Mouse (Mus musculus): ENCODE data around the gene Rab3ip. TPM values are rescaled to one million over a fixed set of nuclear protein-coding genes. Genes with fewer than 3 reads are reported as not detected.

Gene Rab3ip
- polyA plus RNA-seq, 1 experiment from 2014 or later = 141 TPM

- H3K27me3 ChIP-seq (ENCODE audit: insufficient read depth, low read length) = no peaks in the 10 kb centered on the region
- H3K27ac ChIP-seq (ENCODE audit: low read length) = no peak overlapping the region
- H3K4me2 ChIP-seq (replicated peaks; ENCODE audit: low read depth, low read length) = no peak overlapping the region
- H3K36me3 ChIP-seq (ENCODE audit: insufficient read depth, low read length) = no peaks in the 10 kb centered on the region
- no peaks in the 10 kb centered on the region for H3K9me3 ChIP-seq (ENCODE audit: low read length)
- ATAC-seq (ENCODE audit: low FRiP score, low TSS enrichment) = no peak
- H3K4me3 ChIP-seq (ENCODE audit: low read length) = no peak overlapping the region
- H3K9ac ChIP-seq (replicated peaks; ENCODE audit: low read length) = no peak overlapping the region
- H3K4me1 ChIP-seq (ENCODE audit: insufficient read depth, low read length) = 0 out of 2 replicates have a peak, but pooled peaks cover 12% of the 10 kb centered on the region
- 78% methylated on average over 11 of the region's 11 CpGs for WGBS
Observed at GRCm38 (mm10) chr10:116964084-116964483, 13.5 kb upstream of the Rab3ip start.

GRCm38 (mm10) chr10:116962803-116963202, 12.2 kb upstream of the Rab3ip start:
- H3K27me3 ChIP-seq (ENCODE audit: insufficient read depth, low read length) = no peaks in the 10 kb centered on the region
- H3K9ac ChIP-seq (replicated peaks; ENCODE audit: low read length) = no peak overlapping the region
- no peak overlapping the region for H3K27ac ChIP-seq (ENCODE audit: low read length)
- 60% methylated on average over 17 of the region's 17 CpGs for WGBS
- no peaks in the 10 kb centered on the region for H3K36me3 ChIP-seq (ENCODE audit: insufficient read depth, low read length)
- no peak overlapping the region for H3K4me3 ChIP-seq (ENCODE audit: low read length)
- H3K4me1 ChIP-seq (ENCODE audit: insufficient read depth, low read length) = peaks cover 17% of the 10 kb centered on the region; the same call in 1 of the 2 replicates
- H3K4me2 ChIP-seq (replicated peaks; ENCODE audit: low read depth, low read length) = no peak overlapping the region
- ATAC-seq (ENCODE audit: low FRiP score, low TSS enrichment) = no peak
- no peaks in the 10 kb centered on the region for H3K9me3 ChIP-seq (ENCODE audit: low read length)

DNA sequence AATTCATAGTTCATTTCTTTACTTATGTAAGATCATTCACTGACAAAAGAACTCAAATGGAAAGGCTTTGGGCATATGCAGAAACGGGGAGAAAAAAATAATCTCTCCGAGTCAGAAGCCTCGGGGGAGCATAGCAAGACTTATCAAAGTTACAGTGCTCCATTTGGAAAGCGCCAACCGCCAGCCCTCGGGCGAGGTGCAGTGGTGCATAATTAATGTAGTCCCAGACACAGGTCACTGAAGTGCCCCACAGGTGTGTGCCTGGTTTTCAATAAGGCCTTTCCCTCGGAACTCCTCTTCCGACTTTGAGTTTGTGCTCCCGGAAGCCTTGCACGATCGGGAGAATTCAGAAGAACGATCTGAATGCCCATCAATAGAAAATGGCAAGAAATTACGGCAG, 11.6 kb upstream of the Rab3ip start:
- H3K4me3 ChIP-seq (ENCODE audit: low read length) = no peak overlapping the region
- H3K9ac ChIP-seq (replicated peaks; ENCODE audit: low read length) = no peak overlapping the region
- ATAC-seq (ENCODE audit: low FRiP score, low TSS enrichment) = no peak
- H3K36me3 ChIP-seq (ENCODE audit: insufficient read depth, low read length) = no peaks in the 10 kb centered on the region
- no peak overlapping the region for H3K27ac ChIP-seq (ENCODE audit: low read length)
- no peak overlapping the region for H3K4me2 ChIP-seq (replicated peaks; ENCODE audit: low read depth, low read length)
- 64% methylated on average over 14 of the region's 14 CpGs for WGBS
- H3K9me3 ChIP-seq (ENCODE audit: low read length) = no peaks in the 10 kb centered on the region
- H3K4me1 ChIP-seq (ENCODE audit: insufficient read depth, low read length) = peaks cover 21% of the 10 kb centered on the region
- no peaks in the 10 kb centered on the region for H3K27me3 ChIP-seq (ENCODE audit: insufficient read depth, low read length)

- peaks cover 18% of the 10 kb centered on the region for H3K4me1 ChIP-seq (ENCODE audit: insufficient read depth, low read length)
- 5% methylated on average over 5 of the region's 5 CpGs for WGBS
- peaks cover 4% of the 10 kb centered on the region; the same call in 1 of the 2 replicates for H3K9me3 ChIP-seq (ENCODE audit: low read length)
- H3K36me3 ChIP-seq (ENCODE audit: insufficient read depth, low read length) = no peaks in the 10 kb centered on the region
- no peak overlapping the region for H3K4me2 ChIP-seq (replicated peaks; ENCODE audit: low read depth, low read length)
- H3K4me3 ChIP-seq (ENCODE audit: low read length) = no peak overlapping the region
- ATAC-seq (ENCODE audit: low FRiP score, low TSS enrichment) = peak; percentile 83
- no peak overlapping the region for H3K9ac ChIP-seq (replicated peaks; ENCODE audit: low read length)
- H3K27ac ChIP-seq (ENCODE audit: low read length) = peak overlapping the region; percentile 82
- H3K27me3 ChIP-seq (ENCODE audit: insufficient read depth, low read length) = no peaks in the 10 kb centered on the region
Observed at GRCm38 (mm10) chr10:116957867-116958551, 7.4 kb upstream of the Rab3ip start.

DNA sequence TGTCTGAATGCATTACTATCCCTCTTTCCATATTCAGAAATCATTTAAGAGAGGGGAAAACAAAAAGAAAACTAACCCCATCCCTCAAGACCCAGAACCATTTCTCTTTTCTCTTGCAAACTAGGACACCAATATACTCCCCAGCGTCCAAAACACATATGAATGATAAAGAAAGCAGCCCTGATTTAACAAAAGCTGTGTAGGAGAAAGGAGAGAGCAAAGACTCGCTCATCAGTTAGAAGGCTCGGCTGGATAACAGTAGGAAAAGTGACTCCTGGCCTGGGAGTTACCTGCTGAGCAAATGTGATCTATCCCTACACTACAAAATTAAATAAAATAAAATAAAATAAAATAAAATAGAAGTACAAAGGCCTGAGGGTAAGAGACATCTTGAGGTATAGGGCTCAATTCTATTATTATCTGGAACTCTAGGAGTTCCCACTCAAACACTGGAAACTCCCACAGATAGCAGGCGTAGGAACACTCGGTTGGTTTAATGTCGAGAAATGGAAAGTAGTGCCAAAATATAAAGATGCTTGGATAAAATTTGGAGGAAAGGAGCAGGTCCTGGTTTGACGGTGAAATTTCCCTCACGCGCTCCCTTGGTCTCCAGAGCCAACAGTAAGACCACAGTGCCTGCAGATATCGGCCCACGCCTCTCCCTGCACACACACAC, 6.1 kb upstream of the Rab3ip start:
- H3K4me3 ChIP-seq (ENCODE audit: low read length) = no peak overlapping the region
- H3K27me3 ChIP-seq (ENCODE audit: insufficient read depth, low read length) = no peaks in the 10 kb centered on the region
- WGBS = 89% methylated on average over 11 of the region's 11 CpGs
- no peaks in the 10 kb centered on the region for H3K36me3 ChIP-seq (ENCODE audit: insufficient read depth, low read length)
- H3K4me2 ChIP-seq (replicated peaks; ENCODE audit: low read depth, low read length) = no peak overlapping the region
- peaks cover 9% of the 10 kb centered on the region for H3K9me3 ChIP-seq (ENCODE audit: low read length)
- no peak overlapping the region for H3K9ac ChIP-seq (replicated peaks; ENCODE audit: low read length)
- peaks cover 10% of the 10 kb centered on the region for H3K4me1 ChIP-seq (ENCODE audit: insufficient read depth, low read length)
- no peak overlapping the region for H3K27ac ChIP-seq (ENCODE audit: low read length)
- ATAC-seq (ENCODE audit: low FRiP score, low TSS enrichment) = no peak

DNA sequence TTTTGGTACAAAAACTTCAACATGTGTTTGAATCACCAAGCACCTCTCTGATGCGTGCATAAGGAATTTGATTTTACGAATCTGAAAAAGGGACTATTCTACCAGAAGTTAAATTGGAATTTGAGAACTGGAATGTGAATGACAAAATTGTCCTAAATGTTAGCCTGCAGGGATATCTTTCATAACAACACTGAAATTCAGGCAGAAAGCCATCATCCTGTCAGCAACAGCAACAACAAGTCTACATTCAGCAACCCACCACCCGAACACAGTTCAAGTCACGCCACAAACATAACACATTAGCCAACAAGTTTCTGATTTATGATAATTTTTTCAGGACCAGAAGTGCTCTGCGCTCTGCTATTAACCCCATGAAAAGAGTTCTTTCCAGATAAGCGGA, 4.6 kb upstream of the Rab3ip start:
- no peak for ATAC-seq (ENCODE audit: low FRiP score, low TSS enrichment)
- Histone ChIP-seq H3K4me2 (replicated peaks; ENCODE audit: low read depth, low read length) (no peak overlapping the region), H3K4me1 (ENCODE audit: insufficient read depth, low read length) (peaks cover 16% of the 10 kb centered on the region), H3K27ac (ENCODE audit: low read length) (no peak overlapping the region), H3K27me3 (ENCODE audit: insufficient read depth, low read length) (no peaks in the 10 kb centered on the region), H3K36me3 (ENCODE audit: insufficient read depth, low read length) (no peaks in the 10 kb centered on the region), H3K9ac (replicated peaks; ENCODE audit: low read length) (no peak overlapping the region), H3K4me3 (ENCODE audit: low read length) (no peak overlapping the region), H3K9me3 (ENCODE audit: low read length) (peaks cover 9% of the 10 kb centered on the region)
- 94% methylated on average over 6 of the region's 6 CpGs for WGBS

DNA sequence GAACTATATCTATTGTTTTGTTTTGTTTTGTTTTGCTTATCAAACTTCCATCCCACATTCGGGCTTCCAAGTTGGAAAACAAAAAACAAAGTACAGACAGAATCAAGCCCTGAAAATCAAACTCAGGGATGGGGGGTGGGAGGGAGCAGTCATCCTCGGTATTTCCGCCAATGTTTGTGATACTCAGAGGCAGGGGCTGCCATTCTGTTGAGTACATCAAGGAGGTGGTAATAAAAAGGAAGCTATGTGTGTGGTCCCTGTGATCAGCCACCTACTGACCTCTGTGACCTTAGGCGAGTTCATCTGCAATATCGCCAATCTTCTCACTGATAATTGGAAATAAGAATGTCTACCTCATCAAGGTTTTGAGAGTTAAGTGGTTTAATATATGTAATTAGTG, 317 bp upstream of the Rab3ip start:
- H3K36me3 ChIP-seq (ENCODE audit: insufficient read depth, low read length) = no peaks in the 10 kb centered on the region
- H3K27me3 ChIP-seq (ENCODE audit: insufficient read depth, low read length) = no peaks in the 10 kb centered on the region
- 0 out of 2 replicates have a peak overlapping the region, but pooled peaks have one; percentile 22 for H3K9ac ChIP-seq (replicated peaks; ENCODE audit: low read length)
- no peak for ATAC-seq (ENCODE audit: low FRiP score, low TSS enrichment)
- peak overlapping the region; percentile 76 for H3K4me3 ChIP-seq (ENCODE audit: low read length)
- H3K9me3 ChIP-seq (ENCODE audit: low read length) = peaks cover 9% of the 10 kb centered on the region
- 13% methylated on average over 5 of the region's 5 CpGs for WGBS
- H3K27ac ChIP-seq (ENCODE audit: low read length) = no peak overlapping the region
- H3K4me1 ChIP-seq (ENCODE audit: insufficient read depth, low read length) = peaks cover 21% of the 10 kb centered on the region
- peak overlapping the region; percentile 58 for H3K4me2 ChIP-seq (replicated peaks; ENCODE audit: low read depth, low read length)

- Histone ChIP-seq H3K4me3 (ENCODE audit: low read length) (peak overlapping the region; percentile 76), H3K9me3 (ENCODE audit: low read length) (peaks cover 5% of the 10 kb centered on the region), H3K27me3 (ENCODE audit: insufficient read depth, low read length) (no peaks in the 10 kb centered on the region), H3K36me3 (ENCODE audit: insufficient read depth, low read length) (no peaks in the 10 kb centered on the region), H3K27ac (ENCODE audit: low read length) (peak overlapping the region; percentile 89), H3K4me1 (ENCODE audit: insufficient read depth, low read length) (peaks cover 32% of the 10 kb centered on the region), H3K9ac (replicated peaks; ENCODE audit: low read length) (peak overlapping the region; percentile 83), H3K4me2 (replicated peaks; ENCODE audit: low read depth, low read length) (peak overlapping the region; percentile 65)
- 2% methylated on average over 40 of the region's 44 CpGs for WGBS
- ATAC-seq (ENCODE audit: low FRiP score, low TSS enrichment) = peak; percentile 47; the same call in 1 of the 2 replicates
Observed at GRCm38 (mm10) chr10:116949111-116950008, 1.2 kb downstream of the Rab3ip start.

GRCm38 (mm10) chr10:116948414-116948813, 2.2 kb downstream of the Rab3ip start:
- H3K4me1 ChIP-seq (ENCODE audit: insufficient read depth, low read length) = peaks cover 32% of the 10 kb centered on the region
- WGBS = 56% methylated on average over 9 of the region's 9 CpGs
- H3K27ac ChIP-seq (ENCODE audit: low read length) = peak overlapping the region; percentile 76

More at GRCm38 (mm10) chr10:116948414-116948813, 2.2 kb downstream of the Rab3ip start:
- ATAC-seq (ENCODE audit: low FRiP score, low TSS enrichment) = no peak
- Histone ChIP-seq H3K4me3 (ENCODE audit: low read length) (peak overlapping the region; percentile 76), H3K27me3 (ENCODE audit: insufficient read depth, low read length) (no peaks in the 10 kb centered on the region), H3K4me2 (replicated peaks; ENCODE audit: low read depth, low read length) (peak overlapping the region; percentile 65), H3K9me3 (ENCODE audit: low read length) (peaks cover 5% of the 10 kb centered on the region), H3K36me3 (ENCODE audit: insufficient read depth, low read length) (no peaks in the 10 kb centered on the region), H3K9ac (replicated peaks; ENCODE audit: low read length) (peak overlapping the region; percentile 55)

Measured in kidney, embryonic 16.5 days (tissue).